Mouse (Mus musculus): Measurements from ENCODE around the gene Olfr678.

DNA sequence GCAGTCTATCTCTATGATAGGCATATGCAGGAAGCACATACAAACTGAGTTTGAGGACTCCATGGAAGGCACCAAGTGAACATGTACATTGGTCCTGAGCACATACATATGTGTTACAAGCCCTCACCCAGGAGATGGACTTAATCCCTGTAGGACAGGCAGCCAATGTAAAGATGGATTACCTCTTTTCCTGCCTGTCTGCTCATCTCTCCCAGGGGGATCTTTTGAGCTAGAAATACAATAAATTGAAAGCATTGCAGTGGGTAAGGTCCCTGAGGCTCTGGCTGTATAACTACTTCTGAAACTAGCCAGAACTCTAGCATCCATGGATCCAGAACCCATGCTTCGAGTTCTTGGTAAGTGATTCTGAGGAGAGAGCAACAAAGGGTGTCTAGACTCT lies 16.6 kb downstream of the Olfr678 start, which contains the start of gene Olfr679:
- no peak for TF ChIP-seq CTCF (IDR thresholded peaks at IDR 0.05; ENCODE audit: extremely low read depth, insufficient read depth, insufficient read length, insufficient replicate concordance)
- no peak for TF ChIP-seq POLR2A (IDR thresholded peaks at IDR 0.05; ENCODE audit: low read depth, low read length)
